Mouse (Mus musculus): ENCODE data around the gene Birc2. TPM values are rescaled to one million over a fixed set of nuclear protein-coding genes. Genes with fewer than 3 reads are reported as not detected.
A peak's percentile ranks its signal among the peaks of the same experiment; 100 is the strongest.

The Birc2 gene
- total and polyA plus RNA-seq, 3 experiments, result 29.6 to 33.0 TPM; not detected in 1

DNA sequence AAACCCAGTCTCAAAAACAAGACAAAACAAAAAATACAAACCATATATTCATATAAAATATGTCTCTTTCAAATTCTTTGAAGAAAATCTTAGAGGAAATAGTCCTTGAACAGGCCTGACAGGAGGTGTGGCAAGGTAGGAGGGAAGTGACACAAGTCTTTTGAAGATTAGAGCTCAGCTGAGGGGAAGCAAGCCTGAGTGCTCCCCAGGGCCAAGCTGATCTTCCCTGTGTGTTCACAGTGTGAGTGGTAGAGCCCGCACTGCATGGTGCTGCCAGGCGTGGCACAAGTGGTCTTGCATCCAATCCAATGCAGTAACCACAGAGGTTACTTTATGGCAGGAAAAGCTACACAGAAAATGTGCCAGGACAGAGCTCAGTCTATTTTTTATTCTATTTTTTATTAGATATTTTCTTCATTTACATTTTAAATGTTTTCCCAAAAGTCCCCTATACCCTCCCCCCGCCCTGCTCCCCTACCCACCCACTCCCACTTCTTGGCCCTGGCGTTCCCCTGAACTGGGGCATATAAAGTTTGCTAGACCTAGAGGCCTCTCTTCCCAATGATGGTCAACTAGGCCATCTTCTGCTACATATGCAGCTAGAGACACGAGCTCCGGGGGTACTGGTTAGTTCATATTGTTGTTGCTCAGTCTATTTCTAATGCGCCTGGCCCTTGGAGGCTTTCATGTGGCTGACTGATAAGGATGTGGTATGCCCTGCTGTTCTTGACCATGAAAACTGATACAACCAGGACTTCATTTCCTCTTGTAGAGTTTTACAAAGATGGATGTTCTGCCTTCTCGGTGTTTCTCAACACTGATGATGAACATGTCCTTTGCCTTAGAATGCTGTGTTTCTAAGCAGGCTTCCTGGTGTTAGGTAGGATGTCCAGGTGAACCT lies 56.4 kb downstream of the Birc2 start:
- DNase-seq (ENCODE audit: low read depth, low spot score), result peak; percentile 92
- H3K9ac ChIP-seq (ENCODE audit: control insufficient read depth, low read depth, low read length, poor library complexity, severe bottlenecking), result peak overlapping the region; percentile 37; the same call in 1 of the 2 replicates
- peak overlapping the region; percentile 77 for H3K27ac ChIP-seq (ENCODE audit: control insufficient read depth, low read depth, low read length)
- peak; percentile 84 for TF ChIP-seq RCOR1 (IDR thresholded peaks at IDR 0.05; ENCODE audit: low read depth, low read length)
- TF ChIP-seq CTCF (IDR thresholded peaks at IDR 0.05 in 2 of 3, conservative IDR thresholded peaks at IDR 0.05 in 1 of 3; ENCODE audit: control insufficient read depth in 1 of 3, insufficient read depth in 1 of 3, low read depth in 2 of 3, low read length in 3 of 3, poor library complexity in 1 of 3, severe bottlenecking in 1 of 3), result no peak
- TF ChIP-seq SIN3A (IDR thresholded peaks at IDR 0.05; ENCODE audit: low read length), result peak; percentile 93
- TF ChIP-seq BHLHE40 (IDR thresholded peaks at IDR 0.05; ENCODE audit: borderline replicate concordance, low read depth, low read length), result peak; percentile 60; the same call in 1 of the 2 replicates
- TF ChIP-seq HCFC1 (IDR thresholded peaks at IDR 0.05; ENCODE audit: low read depth, low read length), result no peak
- TF ChIP-seq CHD1 (IDR thresholded peaks at IDR 0.05; ENCODE audit: low read depth, low read length), result no peak; the same call in 1 of the 2 replicates
- peak; percentile 99 for TF ChIP-seq ETS1 (IDR thresholded peaks at IDR 0.05; ENCODE audit: low read depth, low read length)
- no peak for TF ChIP-seq GABPA (IDR thresholded peaks at IDR 0.05; ENCODE audit: low read depth, low read length)
- TF ChIP-seq NELFE (IDR thresholded peaks at IDR 0.05; ENCODE audit: low read depth, low read length), result peak; percentile 31
- TF ChIP-seq MYC (IDR thresholded peaks at IDR 0.05; ENCODE audit: low read depth, low read length), result peak; percentile 89
- TF ChIP-seq ZKSCAN1 (IDR thresholded peaks at IDR 0.05; ENCODE audit: low read depth, low read length), result no peak
- TF ChIP-seq EP300 (IDR thresholded peaks at IDR 0.05; ENCODE audit: low read depth in 1 of 2, low read length in 2 of 2), result peak; percentile 93 to 96
- no peak for TF ChIP-seq RAD21 (IDR thresholded peaks at IDR 0.05; ENCODE audit: low read depth, low read length)
- peak; percentile 14; the same call in 1 of the 2 replicates for TF ChIP-seq CHD2 (IDR thresholded peaks at IDR 0.05; ENCODE audit: low read length)
- peak; percentile 94 for TF ChIP-seq TAL1 (IDR thresholded peaks at IDR 0.05; ENCODE audit: low read length)
- peak in 1 of 2 experiments; percentile 49; a peak in 1 of 4 replicates for TF ChIP-seq POLR2A (IDR thresholded peaks at IDR 0.05; ENCODE audit: control insufficient read depth in 1 of 2, insufficient read depth in 1 of 2, low read depth in 1 of 2, low read length in 2 of 2, poor library complexity in 1 of 2)
- TF ChIP-seq USF1 (IDR thresholded peaks at IDR 0.05; ENCODE audit: low read depth, low read length), result peak; percentile 43; the same call in 1 of the 2 replicates
- no peak for TF ChIP-seq NRF1 (IDR thresholded peaks at IDR 0.05; ENCODE audit: insufficient read depth, low read depth, low read length, poor library complexity, severe bottlenecking)
- no peak for TF ChIP-seq ZMIZ1 (IDR thresholded peaks at IDR 0.05; ENCODE audit: low read depth, low read length)
- peak; percentile 29; the same call in 1 of the 2 replicates for TF ChIP-seq MAFK (IDR thresholded peaks at IDR 0.05; ENCODE audit: borderline replicate concordance, low read depth, low read length)
- TF ChIP-seq MAZ (IDR thresholded peaks at IDR 0.05; ENCODE audit: low read depth, low read length), result no peak; the same call in 1 of the 2 replicates
- TF ChIP-seq ELF1 (IDR thresholded peaks at IDR 0.05; ENCODE audit: low read depth, low read length), result peak; percentile 59; the same call in 1 of the 2 replicates
- TF ChIP-seq TCF12 (IDR thresholded peaks at IDR 0.05; ENCODE audit: low read depth, low read length), result peak; percentile 95
- peak; percentile 60; the same call in 1 of the 2 replicates for TF ChIP-seq JUND (IDR thresholded peaks at IDR 0.05; ENCODE audit: low read depth, low read length)
- no peak; the same call in 1 of the 2 replicates for TF ChIP-seq ZC3H11A (IDR thresholded peaks at IDR 0.05; ENCODE audit: low read depth, low read length)
- TF ChIP-seq GATA1 (IDR thresholded peaks at IDR 0.05; ENCODE audit: low read depth, low read length), result peak; percentile 97
- TF ChIP-seq SMC3 (IDR thresholded peaks at IDR 0.05; ENCODE audit: low read depth, low read length), result 0 out of 2 replicates have a peak, but pooled peaks have one; percentile 17
- no peak; the same call in 1 of the 2 replicates for TF ChIP-seq ZNF384 (IDR thresholded peaks at IDR 0.05; ENCODE audit: low read depth, low read length)
- peak; percentile 45; the same call in 1 of the 2 replicates for TF ChIP-seq POLR2AphosphoS2 (IDR thresholded peaks at IDR 0.05; ENCODE audit: low read length)
- TF ChIP-seq USF2 (IDR thresholded peaks at IDR 0.05; ENCODE audit: borderline replicate concordance in 1 of 2, insufficient read depth in 1 of 2, low read depth in 1 of 2, low read length in 2 of 2), result no peak
- 0 out of 2 replicates have a peak, but pooled peaks have one; percentile 17 for TF ChIP-seq E2F4 (IDR thresholded peaks at IDR 0.05; ENCODE audit: borderline replicate concordance, low read depth, low read length)
- peak; percentile 62 for TF ChIP-seq TBP (IDR thresholded peaks at IDR 0.05; ENCODE audit: low read depth, low read length)
- TF ChIP-seq MEF2A (IDR thresholded peaks at IDR 0.05; ENCODE audit: extremely low read depth, insufficient replicate concordance, low read depth, low read length, poor library complexity, severe bottlenecking), result no peak
- peak; percentile 52; the same call in 1 of the 2 replicates for TF ChIP-seq MYB (IDR thresholded peaks at IDR 0.05; ENCODE audit: low read depth, low read length)

More for the DNA sequence above, 56.4 kb downstream of the Birc2 start:
- H3K4me3 ChIP-seq (ENCODE audit: control insufficient read depth in 1 of 2, insufficient read depth in 1 of 2, low read depth in 2 of 2, low read length in 2 of 2), result no peak overlapping the region
- peaks cover 12 to 39% of the 10 kb centered on the region in 2 experiments for H3K36me3 ChIP-seq (ENCODE audit: control insufficient read depth in 1 of 2, insufficient read depth in 2 of 2, low read length in 2 of 2)
- H3K27me3 ChIP-seq (ENCODE audit: control insufficient read depth in 1 of 2, insufficient read depth in 2 of 2, low read length in 2 of 2), result no peaks in the 10 kb centered on the region
- no peaks in the 10 kb centered on the region for H3K79me2 ChIP-seq (ENCODE audit: control insufficient read depth, insufficient read depth, low read length, poor library complexity)
- peaks cover 23 to 33% of the 10 kb centered on the region in 2 experiments for H3K4me1 ChIP-seq (ENCODE audit: control insufficient read depth in 1 of 2, insufficient read depth in 2 of 2, low read length in 2 of 2)
- no peaks in the 10 kb centered on the region for H3K9me3 ChIP-seq (replicated peaks; ENCODE audit: insufficient read depth, low read length)
